In genomic region chr4:44267437-44267836, GRCm38 (mm10) we compare ENCODE assay signal across 22 mouse cellular contexts. TPM values are rescaled to one million over a fixed set of nuclear protein-coding genes. Genes with fewer than 3 reads are reported as not detected.
"Had no signal": no experiment of that assay in that cellular context is flagged by ENCODE, and none has a peak within 500 bp of the region (broad histone marks: within the 10 kb centered on the region; RNA-seq: fewer than 3 reads in every experiment).

No protein-coding gene starts in this region.

- ATAC-seq: hindbrain, embryonic 16.5 days; hindbrain, postnatal 0 days; inflammation-experienced regulatory T-cells, adult 6 months; intestine, embryonic 15.5 days; intestine, embryonic 16.5 days; intestine, postnatal 0 days had no signal

- DNase-seq: heart, postnatal 14 days; heart, postnatal 36 days; heart, postnatal 4 days; kidney, adult 11 months; kidney, adult 18-20 months; kidney, adult 2 months; kidney, adult 8-10 months; kidney, adult 9 months; kidney, postnatal 10 days; kidney, postnatal 14 days; kidney, postnatal 25 days; kidney, postnatal 36 days; kidney, postnatal 4 days; layer of hippocampus, adult 9-11 months; layer of hippocampus, postnatal 36 days had no signal

RNA-seq across cellular contexts. Expression of gene Melk, which starts 33.2 kb away (rescaled TPM):
- total RNA-seq: layer of hippocampus, adult 18-20 months had no signal
